Mouse (Mus musculus): ENCODE measurements at regions not wholly inside any gene's neighbourhood (a gene's known extent, or its start where the extent isn't known, plus 50 kb on each side); places are given as distances from the start of the nearest gene placed in this dataset.
A peak's percentile ranks its signal among the peaks of the same experiment; 100 is the strongest.

DNA sequence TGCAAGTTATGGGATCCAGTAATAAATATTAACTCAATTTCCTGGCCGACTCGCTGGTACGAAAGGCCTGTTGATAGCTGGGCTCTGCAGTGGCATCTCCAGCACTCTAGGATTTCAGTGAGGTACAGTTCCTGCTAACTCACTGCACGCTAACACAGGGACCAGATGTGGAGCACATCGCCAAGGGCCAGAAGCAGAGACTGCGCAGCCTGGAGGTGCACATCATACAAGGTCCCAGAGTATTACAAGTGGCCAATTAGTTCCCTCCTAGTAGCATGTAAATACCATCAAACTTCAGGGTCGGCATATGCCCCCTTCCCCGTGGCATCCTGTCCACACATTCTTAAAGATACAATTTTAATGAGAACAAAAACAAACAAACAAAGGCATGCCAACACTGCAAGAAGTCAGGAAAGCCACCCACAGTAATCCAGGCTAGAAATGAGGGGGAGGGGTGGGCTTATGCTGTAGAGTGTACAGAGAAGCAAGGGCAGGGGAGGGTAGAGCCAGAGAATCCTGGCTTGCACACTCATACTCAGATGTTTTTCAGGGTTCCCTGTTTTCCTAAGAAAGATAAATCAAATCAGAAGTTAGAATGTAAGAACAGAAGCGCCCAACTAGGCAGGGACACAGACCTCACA, 419.9 kb upstream of the Mctp2 start:
- WGBS, result 47% methylated on average over 9 of the region's 9 CpGs
- no peaks in the 10 kb centered on the region for H3K4me1 ChIP-seq (ENCODE audit: insufficient read depth)
- H3K9ac ChIP-seq, result no peak overlapping the region
- no peak overlapping the region for H3K27ac ChIP-seq (ENCODE audit: low read depth)
- H3K9me3 ChIP-seq (ENCODE audit: low read depth, low read length), result no peaks in the 10 kb centered on the region
- no peaks in the 10 kb centered on the region for H3K36me3 ChIP-seq (ENCODE audit: insufficient read depth)
- H3K27me3 ChIP-seq (ENCODE audit: insufficient read depth, low read length), result no peaks in the 10 kb centered on the region
- H3K4me2 ChIP-seq, result no peak overlapping the region
- no peak overlapping the region for H3K4me3 ChIP-seq (ENCODE audit: low read depth, low read length)
- DNase-seq, result peak; percentile 5
- no peak for ATAC-seq (ENCODE audit: insufficient read depth)
- TF ChIP-seq CTCF (IDR thresholded peaks at IDR 0.05; ENCODE audit: low read depth), result no peak

GRCm38 (mm10) chr7:72737792-72738191, 431.4 kb upstream of the Mctp2 start:
- WGBS, result 73% methylated on average over 8 of the region's 8 CpGs
- no peak for DNase-seq

DNA sequence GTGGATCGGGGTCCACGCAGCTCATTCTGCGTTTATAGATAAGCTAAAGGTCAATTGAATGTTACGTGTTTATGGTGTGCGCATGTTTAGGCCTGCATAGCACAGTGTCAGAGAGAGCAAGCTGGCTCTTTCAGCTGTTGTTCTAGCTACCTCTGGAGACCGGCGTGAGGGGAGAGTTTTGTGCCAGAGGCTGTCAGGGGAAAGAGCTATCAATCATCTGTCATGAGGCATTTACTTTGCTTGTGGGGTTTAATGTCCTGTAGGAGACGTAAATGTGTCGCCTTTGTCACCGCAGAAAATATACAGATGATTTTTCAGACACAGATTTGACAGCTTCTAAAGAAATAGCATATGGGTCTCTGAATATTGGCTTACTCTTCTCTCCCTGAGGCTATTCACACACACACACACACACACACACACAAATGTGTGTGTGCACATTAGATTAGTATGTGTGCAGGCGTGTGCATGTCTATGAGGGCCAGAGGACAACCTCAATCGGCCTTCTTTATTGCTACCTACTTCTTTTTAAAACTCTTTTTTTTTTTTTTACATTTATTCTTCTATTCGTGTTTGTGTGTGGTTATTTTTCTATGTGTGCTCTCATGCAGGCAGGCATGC, 432.0 kb upstream of the Mctp2 start:
- ATAC-seq (ENCODE audit: insufficient read depth), result no peak

More at GRCm38 (mm10) chr7:72737792-72738191, 431.4 kb upstream of the Mctp2 start:
- Histone ChIP-seq H3K9me3 (ENCODE audit: low read depth, low read length) (no peaks in the 10 kb centered on the region), H3K4me1 (ENCODE audit: insufficient read depth) (no peaks in the 10 kb centered on the region), H3K4me3 (ENCODE audit: low read depth, low read length) (no peak overlapping the region), H3K27me3 (ENCODE audit: insufficient read depth, low read length) (no peaks in the 10 kb centered on the region), H3K4me2 (no peak overlapping the region), H3K36me3 (ENCODE audit: insufficient read depth) (no peaks in the 10 kb centered on the region), H3K27ac (ENCODE audit: low read depth) (no peak overlapping the region), H3K9ac (no peak overlapping the region)
- no peak for ATAC-seq (ENCODE audit: insufficient read depth)
- no peak for TF ChIP-seq CTCF (IDR thresholded peaks at IDR 0.05; ENCODE audit: low read depth)

GRCm38 (mm10) chr7:72742376-72742775, 436.0 kb upstream of the Mctp2 start:
- H3K9ac ChIP-seq, result no peak overlapping the region
- ATAC-seq (ENCODE audit: insufficient read depth) (no peak), DNase-seq (no peak)
- 76% methylated on average over 2 of the region's 2 CpGs for WGBS
- no peak overlapping the region for H3K27ac ChIP-seq (ENCODE audit: low read depth)
- H3K9me3 ChIP-seq (ENCODE audit: low read depth, low read length), result no peaks in the 10 kb centered on the region
- H3K4me3 ChIP-seq (ENCODE audit: low read depth, low read length), result no peak overlapping the region
- no peak for TF ChIP-seq CTCF (IDR thresholded peaks at IDR 0.05; ENCODE audit: low read depth)
- no peaks in the 10 kb centered on the region for H3K4me1 ChIP-seq (ENCODE audit: insufficient read depth)
- H3K27me3 ChIP-seq (ENCODE audit: insufficient read depth, low read length), result no peaks in the 10 kb centered on the region
- no peak overlapping the region for H3K4me2 ChIP-seq
- no peaks in the 10 kb centered on the region for H3K36me3 ChIP-seq (ENCODE audit: insufficient read depth)

More for the DNA sequence above, 432.0 kb upstream of the Mctp2 start:
- H3K9ac ChIP-seq, result no peak overlapping the region
- WGBS, result 49% methylated on average over 13 of the region's 13 CpGs
- H3K36me3 ChIP-seq (ENCODE audit: insufficient read depth), result no peaks in the 10 kb centered on the region
- no peak for TF ChIP-seq CTCF (IDR thresholded peaks at IDR 0.05; ENCODE audit: low read depth)
- H3K4me1 ChIP-seq (ENCODE audit: insufficient read depth), result no peaks in the 10 kb centered on the region
- no peaks in the 10 kb centered on the region for H3K27me3 ChIP-seq (ENCODE audit: insufficient read depth, low read length)
- no peak overlapping the region for H3K4me2 ChIP-seq
- H3K4me3 ChIP-seq (ENCODE audit: low read depth, low read length), result no peak overlapping the region
- peak; percentile 5 for DNase-seq
- no peaks in the 10 kb centered on the region for H3K9me3 ChIP-seq (ENCODE audit: low read depth, low read length)
- H3K27ac ChIP-seq (ENCODE audit: low read depth), result no peak overlapping the region

DNA sequence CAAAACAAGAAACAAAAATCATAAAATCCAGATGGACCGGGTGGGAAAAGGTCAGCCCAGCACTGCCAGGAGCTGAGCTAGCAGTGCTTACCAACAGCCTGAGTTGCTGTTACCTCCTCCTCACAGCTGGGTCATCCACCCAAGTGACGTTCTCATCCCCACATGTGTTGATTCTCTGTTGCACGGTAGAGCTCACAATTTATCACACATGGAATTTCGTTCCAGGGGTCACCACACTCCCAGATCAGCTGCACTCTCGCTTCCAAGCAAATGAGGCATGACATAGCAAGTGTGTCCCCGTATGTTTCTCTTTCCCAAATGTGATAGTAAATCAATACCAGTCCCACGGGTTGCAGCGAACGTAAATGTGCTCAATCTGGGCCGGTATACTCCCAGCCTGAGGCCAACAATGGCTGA, 445.1 kb upstream of the Mctp2 start:
- H3K9me3 ChIP-seq (ENCODE audit: low read depth, low read length), result no peaks in the 10 kb centered on the region

GRCm38 (mm10) chr7:72753053-72753559, 446.7 kb upstream of the Mctp2 start:
- H3K36me3 ChIP-seq (ENCODE audit: insufficient read depth), result no peaks in the 10 kb centered on the region
- WGBS, result 47% methylated on average over 3 of the region's 3 CpGs
- no peak overlapping the region for H3K4me2 ChIP-seq
- ATAC-seq (ENCODE audit: insufficient read depth) (peak; percentile 41; the same call in 1 of the 2 replicates), DNase-seq (peak; percentile 19)
- no peaks in the 10 kb centered on the region for H3K4me1 ChIP-seq (ENCODE audit: insufficient read depth)
- H3K4me3 ChIP-seq (ENCODE audit: low read depth, low read length), result no peak overlapping the region
- no peak overlapping the region for H3K9ac ChIP-seq
- H3K27me3 ChIP-seq (ENCODE audit: insufficient read depth, low read length), result no peaks in the 10 kb centered on the region
- H3K27ac ChIP-seq (ENCODE audit: low read depth), result 0 out of 2 replicates have a peak overlapping the region, but pooled peaks have one; percentile 20
- TF ChIP-seq CTCF (IDR thresholded peaks at IDR 0.05; ENCODE audit: low read depth), result no peak
- H3K9me3 ChIP-seq (ENCODE audit: low read depth, low read length), result no peaks in the 10 kb centered on the region

More for the DNA sequence above, 445.1 kb upstream of the Mctp2 start:
- DNase-seq (no peak), ATAC-seq (ENCODE audit: insufficient read depth) (no peak)
- H3K4me1 ChIP-seq (ENCODE audit: insufficient read depth), result no peaks in the 10 kb centered on the region
- H3K27me3 ChIP-seq (ENCODE audit: insufficient read depth, low read length), result no peaks in the 10 kb centered on the region
- 51% methylated on average over 10 of the region's 10 CpGs for WGBS
- no peak overlapping the region for H3K4me3 ChIP-seq (ENCODE audit: low read depth, low read length)
- H3K9ac ChIP-seq, result no peak overlapping the region
- no peak for TF ChIP-seq CTCF (IDR thresholded peaks at IDR 0.05; ENCODE audit: low read depth)
- no peak overlapping the region for H3K27ac ChIP-seq (ENCODE audit: low read depth)
- H3K36me3 ChIP-seq (ENCODE audit: insufficient read depth), result no peaks in the 10 kb centered on the region
- H3K4me2 ChIP-seq, result no peak overlapping the region

DNA sequence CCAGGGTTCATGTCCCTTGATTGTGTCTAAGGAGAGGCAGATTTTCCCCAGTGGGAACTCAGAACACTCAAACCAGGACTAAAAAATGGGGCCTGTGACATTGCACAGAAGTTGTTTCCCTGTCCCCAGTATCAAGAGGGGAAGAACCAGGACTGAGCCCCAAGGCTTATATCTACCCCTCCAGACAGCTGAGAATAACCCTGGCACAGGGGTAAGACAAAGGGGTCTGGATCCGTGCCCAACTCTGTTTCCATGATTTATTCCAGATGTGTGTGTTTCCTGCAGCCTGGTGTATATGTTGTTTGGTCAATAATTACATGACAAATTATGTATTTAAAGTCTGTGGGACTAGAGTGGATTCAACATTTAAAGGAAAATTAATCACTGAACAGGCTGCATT, 456.3 kb upstream of the Mctp2 start:
- ATAC-seq (ENCODE audit: insufficient read depth) (no peak), DNase-seq (peak; percentile 53)
- Histone ChIP-seq H3K4me1 (ENCODE audit: insufficient read depth) (no peaks in the 10 kb centered on the region), H3K27ac (ENCODE audit: low read depth) (peak overlapping the region; percentile 18; the same call in 1 of the 2 replicates), H3K4me2 (no peak overlapping the region), H3K27me3 (ENCODE audit: insufficient read depth, low read length) (no peaks in the 10 kb centered on the region), H3K9ac (no peak overlapping the region), H3K36me3 (ENCODE audit: insufficient read depth) (no peaks in the 10 kb centered on the region), H3K4me3 (ENCODE audit: low read depth, low read length) (no peak overlapping the region), H3K9me3 (ENCODE audit: low read depth, low read length) (no peaks in the 10 kb centered on the region)
- no peak for TF ChIP-seq CTCF (IDR thresholded peaks at IDR 0.05; ENCODE audit: low read depth)
- WGBS, result 34% methylated on average over 1 of the region's 1 CpGs

All from lung, embryonic 14.5 days (tissue).